Mouse (Mus musculus) ES-CJ7 (cell line): Measurements from ENCODE around the gene 4930539E08Rik.

Experiments used
- DNase-seq: peaks from one replicate; pipeline ENCODE4 v3.0.0; 2011; ENCODE audit warnings: low read depth, low spot score

Gene 4930539E08Rik

GRCm38 (mm10) chr17:28896095-28896780 lies 18.9 kb downstream of the 4930539E08Rik start:
- DNase-seq = peak; percentile 76

GRCm38 (mm10) chr17:28895217-28895875 lies 19.8 kb downstream of the 4930539E08Rik start:
- peak; percentile 95 for DNase-seq

DNA sequence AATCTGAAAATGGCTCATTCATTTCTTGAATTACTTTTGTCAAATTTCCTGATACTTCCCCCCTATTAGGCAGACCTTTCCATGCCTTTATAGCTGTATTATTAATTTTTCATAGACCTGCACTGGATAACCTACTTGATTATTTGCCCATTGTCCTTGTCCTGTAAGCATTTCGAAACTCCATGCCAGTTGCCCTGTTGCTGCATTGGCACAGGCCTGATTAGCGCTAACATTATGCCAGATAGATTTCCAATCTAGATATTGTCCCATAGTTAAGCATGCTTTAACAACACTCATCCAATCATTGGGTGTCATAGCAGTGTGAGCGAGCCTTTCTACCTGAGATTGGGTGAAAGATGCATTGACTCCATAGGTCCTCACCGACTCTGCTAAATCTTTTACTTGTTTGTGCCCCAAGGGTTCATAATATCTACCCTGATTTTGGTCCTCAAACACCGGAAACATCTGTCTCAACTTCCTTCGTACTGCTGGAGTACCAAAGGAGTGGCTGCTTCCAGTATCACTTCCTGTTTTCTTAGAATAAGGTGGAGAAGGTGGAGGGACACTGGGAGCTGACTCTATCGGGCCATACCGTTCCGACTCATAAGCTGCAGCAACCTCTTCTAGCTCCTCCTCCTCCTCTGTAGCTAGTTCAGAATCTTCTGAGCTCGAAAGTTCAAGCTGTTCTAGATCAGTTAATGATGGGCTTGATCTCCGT lies 20.9 kb downstream of the 4930539E08Rik start:
- no peak for DNase-seq

DNA sequence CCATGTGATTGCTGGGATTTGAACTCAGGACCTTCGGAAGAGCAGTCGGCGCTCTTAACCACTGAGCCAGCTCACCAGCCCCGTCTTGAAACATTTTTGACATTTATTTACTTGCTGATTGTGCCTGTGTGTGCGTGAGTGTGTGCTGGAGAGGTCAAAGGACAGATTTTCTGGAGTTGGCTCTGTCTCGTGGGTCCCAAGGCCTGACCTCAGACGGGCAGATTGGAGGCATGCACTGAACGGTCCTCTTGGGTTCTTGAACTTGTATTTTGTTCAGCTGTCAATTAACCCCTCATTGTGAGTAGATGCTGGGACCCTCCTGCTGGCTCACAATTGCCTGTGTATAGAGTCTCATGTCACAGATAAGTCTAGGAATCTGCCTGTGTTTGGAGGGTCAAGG lies 28.9 kb downstream of the 4930539E08Rik start:
- no peak for DNase-seq

DNA sequence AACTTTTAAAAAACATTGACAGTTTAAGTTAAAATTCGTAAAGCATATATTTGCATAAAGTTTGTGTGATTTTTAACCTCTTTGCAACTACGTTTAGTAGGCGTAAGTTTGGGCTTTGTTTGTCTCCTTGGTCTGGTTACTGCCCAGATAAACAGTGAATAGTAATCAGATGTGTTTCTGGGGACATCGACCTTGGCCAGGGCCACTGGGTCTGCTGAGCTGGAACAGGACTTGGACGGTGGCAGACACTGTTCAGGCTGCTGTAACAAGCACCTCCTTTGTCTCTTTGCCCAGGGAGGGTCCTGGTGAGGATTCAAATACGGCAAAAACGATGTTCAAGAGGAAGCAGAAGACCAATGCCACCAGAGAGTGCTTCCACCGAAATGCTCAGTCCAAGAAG lies 29.9 kb downstream of the 4930539E08Rik start:
- DNase-seq = no peak

DNA sequence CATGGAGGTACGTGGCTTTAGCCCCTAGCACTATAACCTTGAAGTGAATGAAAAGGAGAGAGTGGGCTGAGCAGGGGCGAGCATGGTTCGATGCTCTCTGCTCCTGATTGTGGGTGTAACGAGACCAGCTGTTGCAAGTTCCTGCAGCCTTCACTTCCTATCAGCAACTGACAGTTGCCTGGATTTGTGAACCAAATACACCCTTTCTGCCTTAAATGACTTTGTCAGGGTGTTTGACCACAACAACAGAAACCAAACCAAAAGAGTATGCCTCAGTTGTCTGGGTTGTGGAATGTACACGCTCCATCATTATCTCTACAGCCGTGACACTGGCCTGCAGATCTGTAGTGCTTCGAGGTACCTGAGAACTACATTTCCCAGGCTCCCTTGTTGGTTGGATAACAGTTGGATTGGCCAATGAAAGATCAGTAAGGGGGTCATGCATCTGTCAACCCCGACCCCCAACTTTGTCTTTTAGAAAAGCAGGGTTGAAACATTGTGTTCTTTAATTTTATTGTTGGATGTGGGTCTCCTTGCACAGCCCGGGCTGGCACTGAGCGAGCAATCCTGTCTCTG lies 31.1 kb downstream of the 4930539E08Rik start:
- DNase-seq = no peak

GRCm38 (mm10) chr17:28882810-28883209 lies 32.3 kb downstream of the 4930539E08Rik start:
- peak; percentile 56 for DNase-seq

DNA sequence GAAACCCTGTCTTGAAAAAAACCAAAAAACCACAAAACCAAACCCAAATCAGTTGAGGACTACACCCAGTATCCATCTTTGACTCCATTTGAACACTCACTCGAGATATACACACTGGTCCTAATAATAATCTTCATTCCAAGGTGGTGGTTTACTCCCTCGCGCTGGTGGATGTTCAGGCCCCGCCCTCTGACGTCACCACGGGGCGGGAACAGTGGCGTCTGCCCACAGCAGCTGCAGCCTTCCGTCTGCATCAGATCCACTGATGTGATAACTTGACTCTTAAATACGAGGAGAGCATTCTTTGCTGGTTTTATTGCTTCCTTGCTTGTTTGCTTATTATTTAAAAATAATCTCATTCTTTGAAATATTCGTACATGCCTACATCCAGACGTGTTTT lies 32.8 kb downstream of the 4930539E08Rik start:
- peak; percentile 73 for DNase-seq

- peak; percentile 90 for DNase-seq
Measured at GRCm38 (mm10) chr17:28879931-28880391, 35.2 kb downstream of the 4930539E08Rik start.

GRCm38 (mm10) chr17:28876821-28877220 lies 38.3 kb downstream of the 4930539E08Rik start:
- peak; percentile 68 for DNase-seq

DNA sequence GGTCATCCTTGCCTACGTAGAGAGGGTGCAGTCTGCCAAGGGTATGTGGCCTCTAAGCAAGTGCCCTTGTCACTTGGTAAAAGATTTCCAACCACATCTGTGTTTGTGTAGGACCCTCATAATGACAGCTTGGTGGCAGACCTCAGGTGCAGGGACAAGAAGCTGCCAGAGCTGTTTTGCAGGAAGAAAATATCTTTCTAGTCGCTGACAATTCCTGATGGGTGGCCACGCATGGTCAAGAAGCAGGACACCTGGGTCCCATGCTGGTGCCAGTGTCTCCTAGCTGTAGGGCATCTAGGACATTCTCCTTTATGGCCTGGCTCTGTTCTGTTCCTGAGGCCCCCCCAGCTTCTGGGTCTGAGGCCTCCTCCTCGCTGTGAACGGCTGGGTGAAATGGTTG lies 38.8 kb downstream of the 4930539E08Rik start:
- no peak for DNase-seq

DNA sequence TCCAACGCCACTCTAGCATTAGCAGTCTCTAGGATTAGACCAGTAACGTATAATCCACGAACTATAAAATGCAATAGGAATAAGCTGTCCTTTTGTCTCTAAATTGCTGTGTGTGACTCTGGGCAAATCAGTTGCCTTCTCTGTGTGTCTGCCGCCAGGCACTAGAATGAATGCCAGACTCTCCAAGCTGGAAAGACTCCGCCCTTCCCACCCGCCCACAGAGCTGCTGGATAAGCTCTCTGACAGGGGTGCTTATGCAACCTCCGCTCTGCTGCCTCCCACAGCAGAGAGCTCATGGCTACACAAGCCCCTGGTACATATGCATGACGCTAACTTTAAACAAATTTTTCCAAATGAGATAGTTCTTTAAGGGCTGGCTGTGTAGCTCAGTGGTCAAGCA lies 39.8 kb downstream of the 4930539E08Rik start:
- no peak for DNase-seq

DNA sequence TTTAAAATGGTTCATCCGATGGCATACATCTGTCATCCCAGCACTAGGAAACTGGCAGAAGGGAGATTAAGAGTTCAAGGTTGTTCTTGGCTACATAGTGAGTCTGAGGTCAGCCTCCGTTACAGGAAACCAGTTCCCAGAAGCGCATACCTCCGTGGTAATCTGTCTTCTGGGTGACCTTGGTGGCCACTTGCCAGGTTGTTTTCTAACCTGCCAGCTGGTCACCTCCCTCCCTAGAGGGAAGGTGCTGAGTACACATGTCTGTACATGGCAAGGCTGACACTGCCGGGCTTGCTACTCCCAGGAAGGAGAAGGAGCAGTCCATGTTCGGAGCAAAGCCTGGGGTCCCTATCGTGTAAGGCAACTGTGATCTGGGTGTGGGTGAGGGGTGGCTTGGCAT lies 40.3 kb downstream of the 4930539E08Rik start:
- DNase-seq = no peak

GRCm38 (mm10) chr17:28874216-28874615 lies 40.9 kb downstream of the 4930539E08Rik start:
- DNase-seq = no peak

GRCm38 (mm10) chr17:28872322-28872721 lies 42.8 kb downstream of the 4930539E08Rik start:
- DNase-seq = no peak

DNA sequence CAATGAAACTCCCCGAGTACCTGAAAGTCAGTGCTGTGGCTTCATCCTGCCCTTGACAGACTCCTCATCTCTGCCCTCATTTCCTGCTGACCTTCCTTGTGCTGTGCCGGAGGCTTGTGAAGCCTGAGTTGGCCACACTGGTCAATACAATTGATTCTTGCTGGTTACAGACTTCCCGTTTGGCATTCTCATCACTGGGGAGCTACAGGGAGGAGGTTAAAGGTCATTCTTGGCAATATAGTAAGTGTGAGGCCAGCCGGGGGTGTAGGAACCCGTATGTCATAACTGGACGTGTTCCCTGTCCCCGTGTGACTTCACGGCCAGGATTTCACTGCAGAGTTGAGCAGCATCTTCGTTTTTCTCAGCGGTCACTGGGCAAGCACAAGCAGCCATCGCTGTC lies 43.3 kb downstream of the 4930539E08Rik start:
- DNase-seq = no peak

DNA sequence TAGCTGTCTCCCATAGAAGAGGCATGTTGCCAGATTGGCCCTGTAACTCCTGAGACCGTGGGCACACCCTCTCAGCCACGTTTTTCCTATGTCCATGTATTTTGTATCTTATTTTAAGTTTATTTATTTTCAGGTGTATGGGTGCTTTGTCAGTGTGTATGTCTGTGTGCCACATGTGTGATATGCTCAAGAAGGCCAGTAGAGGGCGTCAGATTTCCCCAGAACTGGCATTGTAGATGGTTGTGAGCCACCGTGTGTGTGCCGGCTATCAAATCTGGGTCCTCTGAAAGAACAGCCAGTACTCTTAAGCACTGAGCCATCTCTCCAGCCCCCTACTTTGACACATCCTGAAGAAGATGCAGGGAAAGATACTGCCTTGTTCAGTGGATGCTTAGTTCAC lies 44.7 kb downstream of the 4930539E08Rik start:
- peak; percentile 54 for DNase-seq

DNA sequence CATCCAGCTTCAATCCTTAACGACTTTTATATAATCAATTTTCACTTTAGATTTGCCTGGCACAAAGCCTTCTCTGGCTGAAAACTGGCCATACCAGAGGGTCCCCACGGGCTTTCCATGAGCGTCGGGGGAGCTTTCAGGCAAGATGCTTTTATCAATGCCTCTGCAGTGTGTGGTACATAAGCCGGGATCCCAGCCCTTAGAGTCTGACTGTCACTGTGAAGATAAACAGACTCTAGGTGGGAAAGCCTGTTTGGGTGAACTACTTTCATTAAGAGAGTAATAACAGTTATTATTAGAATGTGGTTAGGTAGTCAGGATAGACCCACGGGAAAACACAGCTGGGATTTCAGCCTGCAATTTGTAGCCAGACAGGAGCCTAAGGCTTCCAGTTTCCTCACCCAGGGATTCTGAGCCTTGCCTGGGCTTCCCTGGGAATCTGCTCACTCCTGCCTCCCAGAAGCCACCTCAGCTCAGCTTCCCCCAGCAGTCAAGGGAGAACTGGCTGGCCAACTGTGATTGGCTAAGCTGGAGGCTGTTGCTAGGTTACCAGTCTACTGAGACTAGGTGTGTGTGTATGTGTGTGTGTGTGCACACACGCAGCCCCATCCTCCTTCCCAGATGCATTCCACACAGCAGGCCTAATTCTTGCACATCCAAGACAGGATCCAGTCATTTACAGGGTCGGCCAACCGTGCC lies 45.6 kb downstream of the 4930539E08Rik start:
- DNase-seq = no peak

DNA sequence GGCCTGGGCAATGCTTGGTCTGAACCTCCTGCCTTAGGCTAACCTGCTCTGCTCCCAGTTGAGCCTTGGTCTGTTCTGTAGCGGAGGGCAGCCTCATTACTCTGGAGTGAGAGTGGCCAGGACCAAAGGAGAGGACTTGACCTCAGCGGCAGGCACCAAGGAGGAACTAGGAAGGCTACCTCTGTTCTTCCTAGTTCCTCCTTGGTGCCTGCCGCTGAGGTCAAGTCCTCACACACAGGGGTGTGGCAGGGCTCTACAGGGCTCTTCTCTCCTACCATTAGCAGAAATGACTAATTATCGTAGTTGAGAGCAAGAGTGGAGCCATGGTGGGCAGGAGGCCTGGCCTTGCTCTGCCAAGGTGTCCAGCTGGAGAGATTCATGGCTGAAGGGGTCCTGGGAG lies 47.7 kb downstream of the 4930539E08Rik start:
- DNase-seq = no peak

DNA sequence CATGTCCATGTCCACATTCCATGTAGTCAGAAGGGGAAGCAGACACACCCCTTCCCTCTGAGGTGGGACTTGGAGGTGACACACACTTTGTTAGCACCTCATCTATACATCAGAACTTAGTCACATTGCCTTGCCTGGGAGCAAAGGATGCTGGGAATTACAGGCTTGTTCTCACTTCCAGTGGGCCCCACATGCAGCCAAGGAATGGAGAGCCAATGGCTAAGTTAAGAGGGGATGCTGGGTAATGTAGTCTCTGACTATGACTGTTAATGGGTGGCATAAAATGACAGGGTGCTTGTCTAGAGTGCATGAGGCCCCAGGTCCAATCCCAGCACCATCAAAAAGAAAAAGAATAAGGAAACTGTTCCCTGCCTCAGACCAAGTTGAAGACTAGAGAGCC lies 48.2 kb downstream of the 4930539E08Rik start:
- DNase-seq = no peak

DNA sequence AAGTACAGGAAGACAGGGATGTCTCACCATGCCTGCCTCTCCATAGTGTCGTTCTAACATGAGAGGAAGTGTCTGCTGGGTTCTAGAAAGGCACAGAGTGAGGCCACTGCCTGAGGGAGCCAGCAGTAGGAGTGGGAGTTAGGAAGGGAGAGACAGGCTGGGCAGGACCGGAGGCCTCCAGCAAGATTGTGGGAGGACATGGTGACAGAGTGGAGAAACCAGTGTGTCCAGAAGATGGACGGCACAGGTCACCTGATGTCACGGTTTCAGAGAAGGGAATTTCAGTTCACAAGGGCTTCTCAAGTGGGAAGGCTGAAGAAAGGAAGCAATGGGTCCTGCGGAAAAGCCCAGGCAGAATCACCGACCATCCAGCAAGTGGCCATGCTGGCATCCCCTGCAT lies 50.7 kb downstream of the 4930539E08Rik start:
- no peak for DNase-seq

GRCm38 (mm10) chr17:28863926-28864325 lies 51.2 kb downstream of the 4930539E08Rik start:
- no peak for DNase-seq
